Mouse (Mus musculus) forebrain, embryonic 15.5 days (tissue): Measurements from ENCODE around the gene Atp6v0c. TPM values are rescaled to one million over a fixed set of nuclear protein-coding genes. Genes with fewer than 3 reads are reported as not detected.

Source experiments
- ATAC-seq: fragments of 200-750 bp; cut with Nextera tagmentation; replicated peaks from 2 replicates; pipeline ENCODE4 v1.8.0; 2017; ENCODE audit warnings: mild to moderate bottlenecking, moderate TSS enrichment, moderate library complexity
- H3K27ac ChIP-seq: fragments of 300-500 bp; sonication (generic); replicated peaks from 2 replicates; pipeline ENCODE4 v1.5.1; 2015; ENCODE audit warnings: mild to moderate bottlenecking, inconsistent platforms
- H3K27me3 ChIP-seq: fragments of 300-500 bp; sonication (generic); 2 replicates; pipeline ENCODE4 v1.6.1; 2015; ENCODE audit warnings: inconsistent platforms
- H3K36me3 ChIP-seq: fragments of 300-500 bp; sonication (generic); 2 replicates; pipeline ENCODE4 v1.6.1; 2015; ENCODE audit warnings: mild to moderate bottlenecking, inconsistent platforms
- H3K4me1 ChIP-seq: fragments of 300-500 bp; sonication (generic); 2 replicates; pipeline ENCODE4 v1.6.1; 2015; ENCODE audit warnings: inconsistent platforms
- H3K4me2 ChIP-seq: fragments of 300-500 bp; sonication (generic); replicated peaks from 2 replicates; pipeline ENCODE4 v1.6.1; 2015; ENCODE audit warnings: mild to moderate bottlenecking, inconsistent platforms
- H3K4me3 ChIP-seq: fragments of 300-500 bp; sonication (generic); 2 replicates; pipeline ENCODE4 v1.5.1; 2015; ENCODE audit warnings: mild to moderate bottlenecking, inconsistent platforms
- H3K9ac ChIP-seq: fragments of 300-500 bp; sonication (generic); replicated peaks from 2 replicates; pipeline ENCODE4 v1.6.1; 2015; ENCODE audit warnings: mild to moderate bottlenecking, inconsistent platforms
- H3K9me3 ChIP-seq: fragments of 300-500 bp; sonication (generic); 2 replicates; pipeline ENCODE4 v1.6.1; 2016; ENCODE audit warnings: inconsistent platforms
- WGBS: fragments of 180-500 bp; shearing (Covaris S2); methylation state at CpG from one replicate; pipeline ENCODE4 v1.1.7; 2015; ENCODE audit warnings: mixed read lengths; 5-methylcytosine and 5-hydroxymethylcytosine counted together
- polyA plus RNA-seq: library from polyadenylated mRNA; unstranded; fragments of >200 nt; fragmentation: Nextera tagmentation; extraction: Ambion mirVana; gene quantifications from 2 replicates; pipeline ENCODE4 v1.2.1, GENCODE M21; 2015

The Atp6v0c gene
- polyA plus RNA-seq, 1 experiment from 2014 or later, result 917 TPM

GRCm38 (mm10) chr17:24195349-24195748 lies 25.8 kb upstream of the Atp6v0c start:
- Histone ChIP-seq H3K9me3 (no peaks in the 10 kb centered on the region), H3K36me3 (no peaks in the 10 kb centered on the region), H3K27me3 (no peaks in the 10 kb centered on the region), H3K4me3 (no peak overlapping the region), H3K27ac (no peak overlapping the region), H3K4me2 (no peak overlapping the region), H3K4me1 (0 out of 2 replicates have a peak, but pooled peaks cover under 1% of the 10 kb centered on the region), H3K9ac (no peak overlapping the region)
- 68% methylated on average over 2 of the region's 2 CpGs for whole genome bisulfite sequencing
- ATAC-seq, result no peak

GRCm38 (mm10) chr17:24193769-24194168 lies 24.3 kb upstream of the Atp6v0c start:
- no peaks in the 10 kb centered on the region for H3K9me3 ChIP-seq

GRCm38 (mm10) chr17:24193268-24193667 lies 23.8 kb upstream of the Atp6v0c start:
- H3K4me3 ChIP-seq, result no peak overlapping the region
- ATAC-seq, result no peak
- no peaks in the 10 kb centered on the region for H3K4me1 ChIP-seq
- 87% methylated on average over 8 of the region's 8 CpGs for WGBS
- H3K9me3 ChIP-seq, result no peaks in the 10 kb centered on the region
- H3K27me3 ChIP-seq, result no peaks in the 10 kb centered on the region
- no peak overlapping the region for H3K9ac ChIP-seq
- H3K36me3 ChIP-seq, result no peaks in the 10 kb centered on the region
- no peak overlapping the region for H3K4me2 ChIP-seq
- no peak overlapping the region for H3K27ac ChIP-seq

More at GRCm38 (mm10) chr17:24193769-24194168, 24.3 kb upstream of the Atp6v0c start:
- WGBS, result 87% methylated on average over 5 of the region's 5 CpGs
- Histone ChIP-seq H3K36me3 (no peaks in the 10 kb centered on the region), H3K27ac (no peak overlapping the region), H3K4me3 (no peak overlapping the region), H3K4me2 (no peak overlapping the region), H3K27me3 (no peaks in the 10 kb centered on the region), H3K9ac (no peak overlapping the region), H3K4me1 (no peaks in the 10 kb centered on the region)
- ATAC-seq, result no peak

GRCm38 (mm10) chr17:24192848-24193247 lies 23.3 kb upstream of the Atp6v0c start:
- Histone ChIP-seq H3K9me3 (no peaks in the 10 kb centered on the region), H3K4me1 (no peaks in the 10 kb centered on the region), H3K9ac (no peak overlapping the region), H3K4me3 (no peak overlapping the region), H3K36me3 (no peaks in the 10 kb centered on the region), H3K27ac (no peak overlapping the region), H3K4me2 (no peak overlapping the region), H3K27me3 (no peaks in the 10 kb centered on the region)
- WGBS, result 82% methylated on average over 8 of the region's 8 CpGs
- no peak for ATAC-seq

GRCm38 (mm10) chr17:24191481-24191880 lies 22.0 kb upstream of the Atp6v0c start:
- Histone ChIP-seq H3K27ac (no peak overlapping the region), H3K4me1 (no peaks in the 10 kb centered on the region), H3K4me3 (no peak overlapping the region), H3K36me3 (no peaks in the 10 kb centered on the region), H3K9me3 (no peaks in the 10 kb centered on the region), H3K27me3 (no peaks in the 10 kb centered on the region), H3K4me2 (no peak overlapping the region), H3K9ac (no peak overlapping the region)
- ATAC-seq, result no peak
- WGBS, result 63% methylated on average over 4 of the region's 4 CpGs

- Histone ChIP-seq H3K9me3 (no peaks in the 10 kb centered on the region), H3K36me3 (0 out of 2 replicates have a peak, but pooled peaks cover 2% of the 10 kb centered on the region), H3K9ac (no peak overlapping the region), H3K27me3 (no peaks in the 10 kb centered on the region), H3K27ac (no peak overlapping the region), H3K4me3 (no peak overlapping the region), H3K4me2 (no peak overlapping the region), H3K4me1 (no peaks in the 10 kb centered on the region)
- no peak for ATAC-seq
- WGBS, result 83% methylated on average over 2 of the region's 2 CpGs
Observed at GRCm38 (mm10) chr17:24190934-24191333, 21.4 kb upstream of the Atp6v0c start.

GRCm38 (mm10) chr17:24174259-24174658 lies 4.8 kb upstream of the Atp6v0c start:
- H3K9me3 ChIP-seq, result no peaks in the 10 kb centered on the region
- H3K4me2 ChIP-seq, result no peak overlapping the region
- no peaks in the 10 kb centered on the region for H3K36me3 ChIP-seq
- no peak for ATAC-seq
- no peaks in the 10 kb centered on the region for H3K27me3 ChIP-seq
- H3K9ac ChIP-seq, result no peak overlapping the region
- no peak overlapping the region for H3K27ac ChIP-seq
- H3K4me3 ChIP-seq, result no peak overlapping the region
- WGBS, result 83% methylated on average over 3 of the region's 3 CpGs
- H3K4me1 ChIP-seq, result peaks cover 10% of the 10 kb centered on the region

GRCm38 (mm10) chr17:24173423-24173822 lies 3.9 kb upstream of the Atp6v0c start:
- no peak overlapping the region for H3K4me2 ChIP-seq
- no peaks in the 10 kb centered on the region for H3K9me3 ChIP-seq
- H3K4me1 ChIP-seq, result peaks cover 13% of the 10 kb centered on the region
- ATAC-seq, result no peak
- no peak overlapping the region for H3K27ac ChIP-seq
- 5% methylated on average over 3 of the region's 3 CpGs for WGBS
- H3K36me3 ChIP-seq, result no peaks in the 10 kb centered on the region
- no peaks in the 10 kb centered on the region for H3K27me3 ChIP-seq
- no peak overlapping the region for H3K4me3 ChIP-seq
- H3K9ac ChIP-seq, result no peak overlapping the region

- 82% methylated on average over 4 of the region's 4 CpGs for WGBS
- Histone ChIP-seq H3K4me2 (no peak overlapping the region), H3K27ac (no peak overlapping the region), H3K9ac (no peak overlapping the region), H3K27me3 (no peaks in the 10 kb centered on the region), H3K9me3 (no peaks in the 10 kb centered on the region), H3K4me3 (no peak overlapping the region), H3K36me3 (peaks cover 6% of the 10 kb centered on the region; the same call in 1 of the 2 replicates), H3K4me1 (peaks cover 30% of the 10 kb centered on the region)
- no peak for ATAC-seq
Observed at GRCm38 (mm10) chr17:24171738-24172137, 2.2 kb upstream of the Atp6v0c start.

- H3K36me3 ChIP-seq, result peaks cover 10% of the 10 kb centered on the region; the same call in 1 of the 2 replicates
- H3K4me1 ChIP-seq, result peaks cover 33% of the 10 kb centered on the region
- 77% methylated on average over 5 of the region's 5 CpGs for whole genome bisulfite sequencing
Observed at GRCm38 (mm10) chr17:24170729-24171128, 1.2 kb upstream of the Atp6v0c start.

GRCm38 (mm10) chr17:24170125-24170524 lies 623 bp upstream of the Atp6v0c start:
- ATAC-seq, result no peak
- H3K4me1 ChIP-seq, result peaks cover 37% of the 10 kb centered on the region
- peak overlapping the region; percentile 91 for H3K4me2 ChIP-seq
- peaks cover 16% of the 10 kb centered on the region; the same call in 1 of the 2 replicates for H3K36me3 ChIP-seq
- H3K4me3 ChIP-seq, result peak overlapping the region; percentile 95
- peak overlapping the region; percentile 96 for H3K9ac ChIP-seq
- WGBS, result 72% methylated on average over 3 of the region's 3 CpGs
- H3K27ac ChIP-seq, result peak overlapping the region; percentile 99
- H3K27me3 ChIP-seq, result no peaks in the 10 kb centered on the region
- no peaks in the 10 kb centered on the region for H3K9me3 ChIP-seq

More at GRCm38 (mm10) chr17:24170729-24171128, 1.2 kb upstream of the Atp6v0c start:
- no peak overlapping the region for H3K9ac ChIP-seq
- no peak overlapping the region for H3K27ac ChIP-seq
- no peak overlapping the region for H3K4me3 ChIP-seq
- no peaks in the 10 kb centered on the region for H3K9me3 ChIP-seq
- ATAC-seq, result no peak
- H3K4me2 ChIP-seq, result no peak overlapping the region
- H3K27me3 ChIP-seq, result no peaks in the 10 kb centered on the region

- Histone ChIP-seq H3K9me3 (no peaks in the 10 kb centered on the region), H3K27ac (peak overlapping the region; percentile 99), H3K4me3 (peak overlapping the region; percentile 95), H3K4me2 (peak overlapping the region; percentile 91), H3K4me1 (peaks cover 37% of the 10 kb centered on the region), H3K36me3 (peaks cover 16% of the 10 kb centered on the region; the same call in 1 of the 2 replicates), H3K27me3 (no peaks in the 10 kb centered on the region), H3K9ac (peak overlapping the region; percentile 96)
- under 1% methylated on average over 41 of the region's 41 CpGs for WGBS
- peak; percentile 68 for ATAC-seq
Observed at GRCm38 (mm10) chr17:24168590-24169277, 768 bp downstream of the Atp6v0c start.
